Mouse (Mus musculus): Measurements from ENCODE around the gene Gzf1. TPM values are rescaled to one million over a fixed set of nuclear protein-coding genes. Genes with fewer than 3 reads are reported as not detected.

The Gzf1 gene
- 9.5 and 10.0 TPM in 2 replicates for polyA plus RNA-seq (2012; rRNA removed)

GRCm38 (mm10) chr2:148680775-148681291, at the start of gene Gzf1:
TSS of gene Gzf1 (plus strand) at chr2:148681023.

GRCm38 (mm10) chr2:148672199-148673096, 8.4 kb upstream of the Gzf1 start, which contains the start of gene Nxt1:
TSS of gene Nxt1 (plus strand) at chr2:148672601.

GRCm38 (mm10) chr2:148732327-148733000, 51.6 kb downstream of the Gzf1 start, which contains the start of gene Napb:
TSS of gene Napb (minus strand) at chr2:148732467.

Other genes starting within 250 kb of the Gzf1 start
- gene Cd93, start 237.5 kb upstream of the Gzf1 start, polyA plus RNA-seq (2012; rRNA removed): 3.5 and 3.8 TPM in 2 replicates
- 27.2 and 31.5 TPM in 2 replicates for gene Nxt1, start 8.4 kb upstream of the Gzf1 start, polyA plus RNA-seq (2012; rRNA removed)
- 0.53 and 0.74 TPM in 2 replicates for gene Napb, start 51.4 kb downstream of the Gzf1 start, polyA plus RNA-seq (2012; rRNA removed)
- not detected in 2 replicates for gene Cstl1, start 69.3 kb downstream of the Gzf1 start, polyA plus RNA-seq (2012; rRNA removed)
- not detected in 2 replicates for gene Cst11, start 90.5 kb downstream of the Gzf1 start, polyA plus RNA-seq (2012; rRNA removed)
- gene 8030411F24Rik, start 101.0 kb downstream of the Gzf1 start, polyA plus RNA-seq (2012; rRNA removed): not detected in 2 replicates
- gene Cst12, start 108.3 kb downstream of the Gzf1 start, polyA plus RNA-seq (2012; rRNA removed): 0.07 TPM in 1 of 2 replicates, not detected in the other
- gene Cst8, start 117.8 kb downstream of the Gzf1 start, polyA plus RNA-seq (2012; rRNA removed): 0.43 and 0.65 TPM in 2 replicates
- not detected in 2 replicates for gene Cst13, start 139.1 kb downstream of the Gzf1 start, polyA plus RNA-seq (2012; rRNA removed)
- 0.19 and 0.22 TPM in 2 replicates for gene Cst9, start 154.1 kb downstream of the Gzf1 start, polyA plus RNA-seq (2012; rRNA removed)
- gene 9230104L09Rik, start 184.0 kb downstream of the Gzf1 start, polyA plus RNA-seq (2012; rRNA removed): not detected in 2 replicates
- gene Cst3, start 194.7 kb downstream of the Gzf1 start, polyA plus RNA-seq (2012; rRNA removed): 248 and 278 TPM in 2 replicates